Mouse (Mus musculus): ENCODE results near the gene Atp6v0b. TPM values are rescaled to one million over a fixed set of nuclear protein-coding genes. Genes with fewer than 3 reads are reported as not detected.
A peak's percentile ranks its signal among the peaks of the same experiment; 100 is the strongest.

The Atp6v0b gene
- total RNA-seq, 2 experiments from 2014 or later = 55.4 to 57.6 TPM

DNA sequence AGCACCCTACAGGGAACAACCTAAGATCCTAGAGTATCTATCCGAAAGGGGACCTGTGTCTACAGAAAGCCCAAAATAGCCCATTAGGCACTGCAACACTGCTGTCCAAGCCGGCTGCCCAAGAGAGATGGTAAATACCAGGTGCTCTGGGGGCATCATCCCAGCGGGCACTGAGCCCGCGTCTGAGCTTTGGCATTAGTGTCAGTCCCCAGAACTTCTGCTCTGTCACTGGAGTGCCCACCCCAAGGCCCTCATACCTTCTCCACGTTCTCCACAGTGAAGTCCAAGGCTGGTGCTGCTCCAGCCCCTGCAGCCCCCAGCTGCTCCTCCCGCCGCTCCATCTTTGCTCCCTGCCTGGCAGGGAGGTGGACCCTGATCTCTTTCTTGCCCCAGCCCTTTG, 26.9 kb upstream of the Atp6v0b start:
- DNase-seq = peak; percentile 70
- intact Hi-C loops (cut with DNase I; ENCODE audit: low total_unique reads) = loop anchor here (10.0 kb wide), 1 partner anchor 79 kb away; the partner anchor contains the start of gene Slc6a9

- intact Hi-C loops (cut with DNase I; ENCODE audit: low total_unique reads) = loop anchor here (10.0 kb wide), 1 partner anchor 79 kb away; the partner anchor contains the start of gene Slc6a9
- DNase-seq = no peak
Measured at GRCm38 (mm10) chr4:117913421-117913820, 26.3 kb upstream of the Atp6v0b start.

GRCm38 (mm10) chr4:117912685-117913273, 25.6 kb upstream of the Atp6v0b start:
- intact Hi-C loops (cut with DNase I; ENCODE audit: low total_unique reads) = loop anchor here (10.0 kb wide), 1 partner anchor 78 kb away; the partner anchor contains the start of gene Slc6a9

DNA sequence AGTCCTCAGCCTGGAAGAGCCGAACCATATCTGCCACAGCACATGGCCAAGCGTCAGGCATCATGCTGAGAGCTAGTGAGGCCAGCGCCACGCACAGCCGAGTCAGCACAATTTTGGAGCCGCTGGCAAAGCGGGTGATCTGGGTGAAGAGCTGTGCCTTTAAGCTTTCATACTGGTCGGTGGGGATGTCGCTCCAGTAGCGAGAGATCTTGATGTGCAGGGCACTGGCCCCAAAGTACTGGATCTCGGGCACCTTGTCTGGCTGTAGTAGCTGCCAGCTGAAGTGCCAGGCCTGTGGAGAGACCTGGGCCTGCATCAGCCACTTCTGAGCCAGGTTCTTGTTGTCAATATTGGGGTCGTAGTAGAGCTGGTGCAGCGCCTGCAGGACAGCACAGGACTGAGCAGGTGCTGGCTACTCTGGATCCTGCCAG, 25.0 kb upstream of the Atp6v0b start:
- no peak for DNase-seq
- intact Hi-C loops (cut with DNase I; ENCODE audit: low total_unique reads) = loop anchor here (10.0 kb wide), 1 partner anchor 77 kb away; the partner anchor contains the start of gene Slc6a9

More at GRCm38 (mm10) chr4:117912685-117913273, 25.6 kb upstream of the Atp6v0b start:
- no peak for DNase-seq

- no peak for DNase-seq
- intact Hi-C loops (cut with DNase I; ENCODE audit: low total_unique reads) = no loop called here
Measured at GRCm38 (mm10) chr4:117908834-117909453, 21.8 kb upstream of the Atp6v0b start.

- intact Hi-C loops (cut with DNase I; ENCODE audit: low total_unique reads) = no loop called here
- DNase-seq = peak; percentile 50
Measured at GRCm38 (mm10) chr4:117906196-117906595, 19.1 kb upstream of the Atp6v0b start.

- intact Hi-C loops (cut with DNase I; ENCODE audit: low total_unique reads) = no loop called here
- no peak for DNase-seq
Measured at GRCm38 (mm10) chr4:117904761-117905160, 17.6 kb upstream of the Atp6v0b start.

- intact Hi-C loops (cut with DNase I; ENCODE audit: low total_unique reads) = no loop called here
- no peak for DNase-seq
Measured at GRCm38 (mm10) chr4:117904094-117904493, 17.0 kb upstream of the Atp6v0b start.

GRCm38 (mm10) chr4:117898111-117898510, 11.0 kb upstream of the Atp6v0b start:
- intact Hi-C loops (cut with DNase I; ENCODE audit: low total_unique reads) = no loop called here
- DNase-seq = no peak

- intact Hi-C loops (cut with DNase I; ENCODE audit: low total_unique reads) = no loop called here
- no peak for DNase-seq
Measured at GRCm38 (mm10) chr4:117896031-117896430, 8.9 kb upstream of the Atp6v0b start.

- intact Hi-C loops (cut with DNase I; ENCODE audit: low total_unique reads) = no loop called here
- no peak for DNase-seq
Measured at GRCm38 (mm10) chr4:117895339-117895738, 8.2 kb upstream of the Atp6v0b start.

GRCm38 (mm10) chr4:117894601-117895000, 7.5 kb upstream of the Atp6v0b start:
- intact Hi-C loops (cut with DNase I; ENCODE audit: low total_unique reads) = no loop called here
- no peak for DNase-seq

DNA sequence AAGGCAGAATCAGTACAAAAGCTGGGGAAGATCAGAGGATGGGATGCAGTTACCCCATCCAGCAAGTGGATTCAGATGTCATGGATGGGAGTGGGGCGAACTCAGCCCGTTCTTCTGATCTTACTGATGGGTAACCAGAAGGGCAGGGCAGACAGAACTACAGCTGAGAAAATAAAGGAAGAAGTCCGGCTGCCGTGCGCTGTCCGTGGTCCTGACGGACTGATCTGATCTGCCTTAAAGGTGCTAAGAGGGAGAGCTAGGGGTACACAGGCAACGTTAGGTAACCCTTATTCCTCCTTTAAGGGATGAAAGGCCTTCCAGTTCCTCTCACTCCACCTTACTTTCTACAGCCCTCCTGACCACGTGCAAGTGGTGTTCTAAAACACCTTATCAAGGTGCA, 6.2 kb upstream of the Atp6v0b start:
- intact Hi-C loops (cut with DNase I; ENCODE audit: low total_unique reads) = no loop called here
- DNase-seq = no peak

DNA sequence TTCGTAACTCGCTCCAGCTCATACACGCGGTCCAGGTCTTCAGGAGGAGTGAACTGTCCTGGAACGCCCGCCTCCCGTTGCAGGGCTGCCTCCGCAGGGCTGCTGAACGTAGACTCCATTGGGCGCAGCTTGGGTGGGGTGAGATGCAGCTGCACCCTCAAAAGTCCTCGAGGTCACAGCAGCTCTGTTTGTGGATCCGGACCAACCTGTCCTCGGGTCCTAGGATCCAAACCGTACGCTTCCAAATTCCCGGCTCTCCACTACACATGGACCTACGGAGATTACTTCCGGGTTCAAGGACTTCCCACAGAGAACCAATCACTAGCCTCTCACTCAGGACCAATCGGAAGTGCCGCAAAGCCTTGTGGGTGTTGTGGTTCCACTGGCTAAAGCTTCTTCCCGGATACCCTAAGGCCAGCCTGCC, 4.6 kb upstream of the Atp6v0b start, which contains the start of gene Dph2:
Gene Dph2 (minus strand): TSS at position 295 of the 424 bp plus-strand sequence.
- intact Hi-C loops (cut with DNase I; ENCODE audit: low total_unique reads) = no loop called here
- peak; percentile 73 for DNase-seq

GRCm38 (mm10) chr4:117890750-117891149, 3.6 kb upstream of the Atp6v0b start:
- intact Hi-C loops (cut with DNase I; ENCODE audit: low total_unique reads) = no loop called here
- no peak for DNase-seq

DNA sequence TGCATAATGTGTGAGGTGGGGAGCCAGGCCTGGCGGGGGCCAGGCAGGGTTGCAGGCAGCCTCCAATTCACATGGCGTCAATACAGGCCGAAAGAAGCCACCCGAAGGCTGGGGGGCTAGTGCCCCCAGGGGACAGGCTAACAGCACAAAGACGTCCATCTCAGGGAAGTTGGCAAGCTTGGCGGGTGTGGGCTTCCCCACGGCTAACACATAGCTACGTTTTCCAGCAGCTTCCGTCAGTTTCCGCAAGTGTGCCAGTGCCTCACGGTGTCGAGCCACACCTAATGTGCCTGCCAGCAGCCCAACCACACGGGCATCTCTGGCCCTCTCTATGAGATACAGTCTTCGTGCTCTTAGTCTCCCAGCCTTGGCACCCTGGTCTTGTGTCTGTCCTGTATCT, 2.9 kb upstream of the Atp6v0b start:
- intact Hi-C loops (cut with DNase I; ENCODE audit: low total_unique reads) = no loop called here
- no peak for DNase-seq

DNA sequence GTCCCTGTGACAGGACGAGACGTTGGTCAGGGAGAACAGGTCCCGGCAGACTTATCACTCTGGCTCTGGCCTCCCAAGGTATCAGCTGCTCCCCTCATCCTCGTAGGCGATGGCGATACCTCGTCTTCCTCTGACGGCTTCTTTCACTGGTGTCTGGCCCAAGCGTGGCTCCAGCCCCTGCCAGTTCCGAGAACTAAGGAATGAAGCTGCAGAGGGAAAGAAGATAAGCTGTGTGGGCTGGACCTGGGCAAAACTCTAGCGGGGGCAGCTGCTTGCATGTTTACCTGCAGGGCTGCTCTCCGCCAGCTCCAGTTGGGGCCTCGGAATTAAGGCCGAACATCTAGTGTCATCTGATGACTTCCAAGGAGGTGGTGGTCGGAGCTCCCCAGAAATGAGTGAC, 2.3 kb upstream of the Atp6v0b start:
- intact Hi-C loops (cut with DNase I; ENCODE audit: low total_unique reads) = no loop called here
- DNase-seq = no peak

- no peak for DNase-seq
- intact Hi-C loops (cut with DNase I; ENCODE audit: low total_unique reads) = no loop called here
Measured at GRCm38 (mm10) chr4:117887920-117888319, 787 bp upstream of the Atp6v0b start.

DNA sequence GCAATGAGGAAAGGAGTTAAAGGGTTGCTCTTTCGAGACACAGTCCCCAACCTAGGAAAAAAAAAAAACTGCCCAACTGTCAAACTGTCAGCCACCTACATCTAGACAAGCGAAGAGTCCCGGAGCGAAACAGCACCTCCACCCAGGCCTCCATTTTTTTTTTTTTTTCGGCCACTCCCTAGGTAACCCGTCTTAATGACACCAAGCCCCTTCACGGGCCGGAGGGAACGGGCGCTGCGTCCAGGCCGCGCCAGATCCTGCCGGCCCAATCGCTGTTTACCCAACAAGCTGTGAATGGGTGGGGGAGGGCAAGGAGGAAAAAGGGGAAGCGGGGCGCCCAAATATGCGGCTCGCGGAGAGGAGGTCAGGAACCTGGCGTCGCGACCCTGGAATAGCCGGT, 489 bp downstream of the Atp6v0b start:
- DNase-seq = no peak
- intact Hi-C loops (cut with DNase I; ENCODE audit: low total_unique reads) = no loop called here

DNA sequence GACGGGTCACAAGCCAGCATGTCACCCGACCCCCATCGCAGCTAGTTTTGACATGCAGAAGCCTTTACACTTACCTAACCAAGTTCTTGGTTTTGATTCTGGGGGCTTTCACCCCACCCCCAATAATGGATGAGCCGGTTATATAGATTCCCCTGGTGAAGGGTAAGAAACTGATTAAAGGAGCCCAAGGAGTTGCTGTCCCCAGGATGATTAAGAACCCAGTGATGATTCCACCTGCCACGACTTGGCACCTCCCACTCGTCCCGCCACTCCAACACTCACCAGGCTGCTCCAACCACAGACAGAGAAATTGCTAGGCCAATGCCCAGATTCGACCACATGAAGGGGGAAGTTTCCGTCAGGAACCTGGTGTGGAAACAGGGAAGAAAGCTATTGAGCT, 1.1 kb downstream of the Atp6v0b start:
- DNase-seq = no peak
- intact Hi-C loops (cut with DNase I; ENCODE audit: low total_unique reads) = no loop called here

GRCm38 (mm10) chr4:117885093-117885492, 2.0 kb downstream of the Atp6v0b start:
- DNase-seq = no peak
- intact Hi-C loops (cut with DNase I; ENCODE audit: low total_unique reads) = no loop called here

Data from gastrocnemius, postnatal 14 days (tissue).